Mouse (Mus musculus): ENCODE data around the gene Srsf7. TPM values are rescaled to one million over a fixed set of nuclear protein-coding genes. Genes with fewer than 3 reads are reported as not detected.
A peak's percentile ranks its signal among the peaks of the same experiment; 100 is the strongest.
"Not testable (repeated sequence)": the region's sequence is repeated elsewhere in the genome, so short reads cannot be mapped to it uniquely, and the experiment has no call there.

Srsf7 gene
- polyA plus RNA-seq, 1 experiment from 2014 or later = 398 TPM

DNA sequence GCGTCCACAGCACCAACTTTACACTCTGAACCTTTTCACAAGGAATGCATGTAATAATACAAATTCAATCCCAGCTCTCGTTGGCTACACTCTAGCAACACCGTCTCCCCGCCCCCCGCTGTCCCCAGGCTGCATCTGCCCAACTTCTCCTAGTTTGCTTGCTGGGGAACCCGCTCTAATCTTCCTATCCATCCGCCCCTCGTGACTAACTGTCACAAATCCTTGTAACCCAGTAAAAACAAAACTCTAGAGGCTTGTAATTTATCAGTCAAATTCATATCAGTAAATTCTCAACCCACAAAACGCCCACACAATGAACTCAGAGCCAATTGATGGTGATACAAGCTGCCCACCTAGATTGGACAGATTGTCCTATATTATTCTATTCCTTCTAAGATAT, 14.1 kb upstream of the Srsf7 start:
- H3K9ac ChIP-seq (ENCODE audit: low read depth, low read length) = no peak overlapping the region
- no peaks in the 10 kb centered on the region for H3K36me3 ChIP-seq (ENCODE audit: control insufficient read depth, insufficient read depth, low read length)
- 70% methylated on average over 9 of the region's 9 CpGs for WGBS (ENCODE audit: insufficient replicate concordance)
- 0 out of 2 replicates have a peak, but pooled peaks cover 3% of the 10 kb centered on the region for H3K4me1 ChIP-seq (ENCODE audit: control insufficient read depth, insufficient read depth, low read length)
- no peak for ATAC-seq (replicated peaks; ENCODE audit: insufficient number of reproducible peaks, low FRiP score, low TSS enrichment)
- no peak overlapping the region for H3K27ac ChIP-seq (ENCODE audit: low read depth, low read length)
- H3K4me3 ChIP-seq (ENCODE audit: low read depth, low read length) = no peak overlapping the region
- H3K9me3 ChIP-seq (replicated peaks; ENCODE audit: control insufficient read depth, low read length) = no peaks in the 10 kb centered on the region
- no peaks in the 10 kb centered on the region for H3K27me3 ChIP-seq (ENCODE audit: control insufficient read depth, insufficient read depth, low read length)
- no peak overlapping the region for H3K4me2 ChIP-seq

- H3K9ac ChIP-seq (ENCODE audit: low read depth, low read length) = no peak overlapping the region; the same call in 1 of the 2 replicates
Observed at GRCm38 (mm10) chr17:80220131-80220530, 13.0 kb upstream of the Srsf7 start.

GRCm38 (mm10) chr17:80213998-80214397, 6.9 kb upstream of the Srsf7 start:
- H3K4me3 ChIP-seq (ENCODE audit: low read depth, low read length); H3K27ac ChIP-seq (ENCODE audit: low read depth, low read length); H3K9ac ChIP-seq (ENCODE audit: low read depth, low read length); ATAC-seq (replicated peaks; ENCODE audit: insufficient number of reproducible peaks, low FRiP score, low TSS enrichment); H3K4me1 ChIP-seq (ENCODE audit: control insufficient read depth, insufficient read depth, low read length); H3K27me3 ChIP-seq (ENCODE audit: control insufficient read depth, insufficient read depth, low read length); H3K9me3 ChIP-seq (replicated peaks; ENCODE audit: control insufficient read depth, low read length); H3K4me2 ChIP-seq; H3K36me3 ChIP-seq (ENCODE audit: control insufficient read depth, insufficient read depth, low read length): not testable (repeated sequence)
- 86% methylated on average over 4 of the region's 4 CpGs for WGBS (ENCODE audit: insufficient replicate concordance)

More at GRCm38 (mm10) chr17:80220131-80220530, 13.0 kb upstream of the Srsf7 start:
- WGBS (ENCODE audit: insufficient replicate concordance) = 40% methylated on average over 2 of the region's 2 CpGs
- Histone ChIP-seq H3K27me3 (ENCODE audit: control insufficient read depth, insufficient read depth, low read length) (no peaks in the 10 kb centered on the region), H3K4me3 (ENCODE audit: low read depth, low read length) (no peak overlapping the region), H3K36me3 (ENCODE audit: control insufficient read depth, insufficient read depth, low read length) (no peaks in the 10 kb centered on the region), H3K27ac (ENCODE audit: low read depth, low read length) (no peak overlapping the region), H3K4me2 (no peak overlapping the region), H3K4me1 (ENCODE audit: control insufficient read depth, insufficient read depth, low read length) (0 out of 2 replicates have a peak, but pooled peaks cover 3% of the 10 kb centered on the region), H3K9me3 (replicated peaks; ENCODE audit: control insufficient read depth, low read length) (no peaks in the 10 kb centered on the region)
- no peak for ATAC-seq (replicated peaks; ENCODE audit: insufficient number of reproducible peaks, low FRiP score, low TSS enrichment)

DNA sequence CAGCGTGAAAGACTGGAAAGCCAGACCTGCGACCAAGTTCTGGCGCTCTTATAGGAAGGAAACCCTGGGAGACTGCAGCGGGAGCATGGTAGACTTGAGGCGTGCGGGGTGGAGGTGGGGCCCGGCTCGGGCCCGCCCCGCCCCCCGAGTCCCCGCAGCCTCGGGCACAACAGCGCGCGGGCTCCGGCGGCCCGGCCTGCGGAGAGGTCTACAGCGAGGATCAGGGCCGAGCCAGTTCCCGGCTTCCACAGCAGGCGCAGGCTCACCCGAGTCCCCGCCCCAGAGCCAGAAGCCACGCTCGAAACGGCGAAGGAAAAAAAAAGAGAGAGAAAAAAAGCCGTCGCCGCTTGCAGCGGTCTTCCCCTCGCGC, 821 bp downstream of the Srsf7 start:
- Histone ChIP-seq H3K9ac (ENCODE audit: low read depth, low read length) (peak overlapping the region; percentile 99), H3K27ac (ENCODE audit: low read depth, low read length) (peak overlapping the region; percentile 99), H3K4me2 (peak overlapping the region; percentile 87), H3K27me3 (ENCODE audit: control insufficient read depth, insufficient read depth, low read length) (no peaks in the 10 kb centered on the region), H3K9me3 (replicated peaks; ENCODE audit: control insufficient read depth, low read length) (no peaks in the 10 kb centered on the region), H3K4me1 (ENCODE audit: control insufficient read depth, insufficient read depth, low read length) (peaks cover 3% of the 10 kb centered on the region; the same call in 1 of the 2 replicates), H3K4me3 (ENCODE audit: low read depth, low read length) (peak overlapping the region; percentile 80), H3K36me3 (ENCODE audit: control insufficient read depth, insufficient read depth, low read length) (peaks cover 13% of the 10 kb centered on the region)
- under 1% methylated on average over 35 of the region's 36 CpGs for WGBS (ENCODE audit: insufficient replicate concordance)
- peak; percentile 67; the same call in 1 of the 2 replicates for ATAC-seq (replicated peaks; ENCODE audit: insufficient number of reproducible peaks, low FRiP score, low TSS enrichment)

DNA sequence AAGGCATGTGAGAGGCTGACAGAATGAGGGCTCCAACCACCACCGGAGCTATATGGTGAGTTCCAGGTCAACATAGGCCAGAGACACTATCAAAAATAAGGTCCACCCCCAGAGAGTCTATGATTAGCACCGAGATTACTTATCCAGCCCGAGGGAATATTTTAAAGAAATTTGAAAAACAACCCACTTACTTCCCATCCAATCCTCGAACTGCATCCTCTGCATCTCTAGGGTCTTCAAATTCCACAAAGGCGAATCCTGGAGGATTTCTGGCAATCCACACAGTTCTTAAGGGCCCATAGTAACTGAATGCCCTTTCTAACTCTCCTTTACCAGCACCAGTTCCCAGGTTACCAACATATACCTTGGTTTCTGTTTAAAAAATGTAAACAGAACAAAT, 1.4 kb downstream of the Srsf7 start:
- Histone ChIP-seq H3K27ac (ENCODE audit: low read depth, low read length) (no peak overlapping the region), H3K4me3 (ENCODE audit: low read depth, low read length) (peak overlapping the region; percentile 80), H3K27me3 (ENCODE audit: control insufficient read depth, insufficient read depth, low read length) (no peaks in the 10 kb centered on the region), H3K9me3 (replicated peaks; ENCODE audit: control insufficient read depth, low read length) (no peaks in the 10 kb centered on the region), H3K4me1 (ENCODE audit: control insufficient read depth, insufficient read depth, low read length) (peaks cover 3% of the 10 kb centered on the region; the same call in 1 of the 2 replicates), H3K9ac (ENCODE audit: low read depth, low read length) (peak overlapping the region; percentile 99), H3K36me3 (ENCODE audit: control insufficient read depth, insufficient read depth, low read length) (peaks cover 13% of the 10 kb centered on the region), H3K4me2 (peak overlapping the region; percentile 87)
- WGBS (ENCODE audit: insufficient replicate concordance) = 17% methylated on average over 5 of the region's 5 CpGs
- no peak for ATAC-seq (replicated peaks; ENCODE audit: insufficient number of reproducible peaks, low FRiP score, low TSS enrichment)

- H3K9ac ChIP-seq (ENCODE audit: low read depth, low read length) = no peak overlapping the region
- no peak overlapping the region for H3K27ac ChIP-seq (ENCODE audit: low read depth, low read length)
- H3K27me3 ChIP-seq (ENCODE audit: control insufficient read depth, insufficient read depth, low read length) = no peaks in the 10 kb centered on the region
- H3K4me3 ChIP-seq (ENCODE audit: low read depth, low read length) = no peak overlapping the region
- H3K4me2 ChIP-seq = no peak overlapping the region
- 89% methylated on average over 3 of the region's 3 CpGs for WGBS (ENCODE audit: insufficient replicate concordance)
- no peaks in the 10 kb centered on the region for H3K4me1 ChIP-seq (ENCODE audit: control insufficient read depth, insufficient read depth, low read length)
- H3K9me3 ChIP-seq (replicated peaks; ENCODE audit: control insufficient read depth, low read length) = no peaks in the 10 kb centered on the region
- H3K36me3 ChIP-seq (ENCODE audit: control insufficient read depth, insufficient read depth, low read length) = peaks cover 23% of the 10 kb centered on the region
- no peak for ATAC-seq (replicated peaks; ENCODE audit: insufficient number of reproducible peaks, low FRiP score, low TSS enrichment)
Observed at GRCm38 (mm10) chr17:80199160-80199778, 7.8 kb downstream of the Srsf7 start.

DNA sequence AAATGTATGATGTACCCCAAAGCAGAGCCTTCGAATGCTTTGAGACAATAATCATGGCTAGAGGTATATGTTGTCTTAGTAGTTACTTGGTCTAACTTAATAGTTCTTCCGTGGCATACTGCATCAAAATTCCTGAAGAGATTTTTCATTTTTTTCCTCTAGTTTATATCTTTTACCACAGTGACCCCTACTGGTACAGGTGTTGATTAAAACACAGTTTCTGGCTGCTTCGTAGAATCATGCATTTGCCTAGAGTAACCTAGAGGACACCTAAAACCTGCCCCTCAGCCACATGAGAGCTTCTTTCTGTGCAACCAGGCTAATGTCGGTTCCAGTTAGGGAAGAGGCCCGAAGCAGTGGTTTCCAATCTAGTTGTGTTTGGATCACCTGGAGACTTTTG, 14.0 kb downstream of the Srsf7 start:
- WGBS (ENCODE audit: insufficient replicate concordance) = 67% methylated on average over 5 of the region's 5 CpGs
- Histone ChIP-seq H3K4me1 (ENCODE audit: control insufficient read depth, insufficient read depth, low read length) (no peaks in the 10 kb centered on the region), H3K36me3 (ENCODE audit: control insufficient read depth, insufficient read depth, low read length) (peaks cover 10% of the 10 kb centered on the region), H3K27me3 (ENCODE audit: control insufficient read depth, insufficient read depth, low read length) (no peaks in the 10 kb centered on the region), H3K9me3 (replicated peaks; ENCODE audit: control insufficient read depth, low read length) (no peaks in the 10 kb centered on the region), H3K27ac (ENCODE audit: low read depth, low read length) (no peak overlapping the region), H3K4me3 (ENCODE audit: low read depth, low read length) (no peak overlapping the region), H3K9ac (ENCODE audit: low read depth, low read length) (no peak overlapping the region), H3K4me2 (no peak overlapping the region)
- ATAC-seq (replicated peaks; ENCODE audit: insufficient number of reproducible peaks, low FRiP score, low TSS enrichment) = no peak

DNA sequence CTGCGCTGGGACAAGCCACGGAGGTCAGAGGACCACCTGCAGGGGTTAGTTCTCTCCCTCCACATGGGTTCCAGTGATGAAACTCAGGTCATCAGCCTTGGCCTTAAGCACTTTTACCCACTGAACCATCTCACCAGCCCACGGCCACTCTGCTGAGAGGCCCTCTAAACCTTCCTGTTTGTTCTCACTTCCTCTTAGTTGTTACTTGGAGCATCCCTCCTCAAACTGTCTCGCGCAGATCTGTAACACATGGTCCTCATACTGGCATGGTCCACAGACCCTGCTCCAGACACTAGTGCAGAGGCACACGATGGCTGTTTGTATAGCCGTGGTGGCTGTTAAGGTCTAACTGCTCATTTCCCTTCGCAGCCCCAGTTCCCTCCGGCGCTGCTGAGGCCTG, 23.5 kb downstream of the Srsf7 start:
- WGBS (ENCODE audit: insufficient replicate concordance) = 82% methylated on average over 10 of the region's 10 CpGs
- ATAC-seq (replicated peaks; ENCODE audit: insufficient number of reproducible peaks, low FRiP score, low TSS enrichment) = no peak
- H3K36me3 ChIP-seq (ENCODE audit: control insufficient read depth, insufficient read depth, low read length) = no peaks in the 10 kb centered on the region
- no peak overlapping the region for H3K4me3 ChIP-seq (ENCODE audit: low read depth, low read length)
- no peaks in the 10 kb centered on the region for H3K27me3 ChIP-seq (ENCODE audit: control insufficient read depth, insufficient read depth, low read length)
- no peak overlapping the region for H3K9ac ChIP-seq (ENCODE audit: low read depth, low read length)
- no peaks in the 10 kb centered on the region for H3K9me3 ChIP-seq (replicated peaks; ENCODE audit: control insufficient read depth, low read length)
- H3K4me2 ChIP-seq = no peak overlapping the region
- no peaks in the 10 kb centered on the region for H3K4me1 ChIP-seq (ENCODE audit: control insufficient read depth, insufficient read depth, low read length)
- H3K27ac ChIP-seq (ENCODE audit: low read depth, low read length) = no peak overlapping the region

DNA sequence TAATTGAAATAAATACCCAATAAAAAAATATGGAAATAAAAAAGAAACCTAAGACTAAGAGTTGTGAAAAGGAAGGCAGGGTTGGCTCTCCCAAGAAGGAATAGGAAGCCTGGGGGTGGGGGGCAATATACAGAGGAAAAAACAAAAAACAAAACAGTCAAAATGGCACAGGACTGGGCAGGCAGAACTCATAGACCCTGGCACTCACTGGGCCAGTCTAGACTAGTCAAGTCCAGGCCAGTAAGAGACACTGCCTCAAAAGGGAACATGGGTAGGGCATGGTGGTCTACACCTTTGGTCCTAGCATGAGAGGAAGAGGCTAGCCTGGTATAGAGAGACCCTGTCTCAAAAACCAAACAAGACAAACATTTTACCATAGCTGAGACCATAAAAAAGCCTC, 26.6 kb downstream of the Srsf7 start:
- no peak overlapping the region for H3K9ac ChIP-seq (ENCODE audit: low read depth, low read length)
- no peaks in the 10 kb centered on the region for H3K27me3 ChIP-seq (ENCODE audit: control insufficient read depth, insufficient read depth, low read length)
- no peaks in the 10 kb centered on the region for H3K4me1 ChIP-seq (ENCODE audit: control insufficient read depth, insufficient read depth, low read length)
- H3K4me2 ChIP-seq = no peak overlapping the region
- no peaks in the 10 kb centered on the region for H3K9me3 ChIP-seq (replicated peaks; ENCODE audit: control insufficient read depth, low read length)
- no peaks in the 10 kb centered on the region for H3K36me3 ChIP-seq (ENCODE audit: control insufficient read depth, insufficient read depth, low read length)
- no peak overlapping the region for H3K4me3 ChIP-seq (ENCODE audit: low read depth, low read length)
- ATAC-seq (replicated peaks; ENCODE audit: insufficient number of reproducible peaks, low FRiP score, low TSS enrichment) = no peak; the same call in 1 of the 2 replicates
- no peak overlapping the region for H3K27ac ChIP-seq (ENCODE audit: low read depth, low read length)

Measured in heart, embryonic 11.5 days (tissue).